Mouse (Mus musculus): ENCODE measurements at regions not wholly inside any gene's neighbourhood (a gene's known extent, or its start where the extent isn't known, plus 50 kb on each side); places are given as distances from the start of the nearest gene placed in this dataset.

- no peak for TF ChIP-seq CTCF (conservative IDR thresholded peaks at IDR 0.05; ENCODE audit: insufficient read depth, insufficient read length, low read depth, low read length)
- TF ChIP-seq POLR2A (IDR thresholded peaks at IDR 0.05; ENCODE audit: low read depth, low read length), result no peak
Measured at GRCm38 (mm10) chr11:27086516-27086915, 492.7 kb upstream of the Vrk2 start.

All from kidney, adult 2 months (tissue).